ENCODE assay signal across 8 mouse cellular contexts in genomic region chr9:108278697-108279450, GRCm38 (mm10). TPM values are rescaled to one million over a fixed set of nuclear protein-coding genes. Genes with fewer than 3 reads are reported as not detected.
A peak's percentile ranks its signal among the peaks of the same experiment; 100 is the strongest.
DNase-seq lines count a peak whose midpoint lies in the region; ATAC-seq and TF ChIP-seq lines count a peak whose summit lies in the region.

No protein-coding gene starts in this region.

- H3K4me2 ChIP-seq in forebrain, postnatal 0 days (ENCODE audit: low read depth): no peak overlapping the region
- no peak overlapping the region for H3K4me2 ChIP-seq in forebrain, embryonic 15.5 days (replicated peaks)

- peak; percentile 52 for TF ChIP-seq CTCF in forebrain, postnatal 0 days (IDR thresholded peaks at IDR 0.05; ENCODE audit: low read depth)
- TF ChIP-seq CTCF in thymus, adult 2 months (IDR thresholded peaks at IDR 0.05; ENCODE audit: borderline replicate concordance, control insufficient read depth, extremely low read depth, insufficient read depth, low read length, poor library complexity): no peak

- no peaks in the 10 kb centered on the region for H3K9me3 ChIP-seq in forebrain, postnatal 0 days (ENCODE audit: low read length)
- H3K9me3 ChIP-seq in forebrain, embryonic 15.5 days: no peaks in the 10 kb centered on the region

- no peak overlapping the region for H3K9ac ChIP-seq in forebrain, postnatal 0 days
- H3K9ac ChIP-seq in forebrain, embryonic 15.5 days (replicated peaks): no peak overlapping the region

- no peak for DNase-seq in forebrain, postnatal 0 days
- DNase-seq in thymus, adult 2 months: peak; percentile 48
- DNase-seq in thymus, adult 18-20 months: no peak
- DNase-seq in gastrocnemius, postnatal 14 days: peak; percentile 31
- DNase-seq in naive thymus-derived CD4-positive, alpha-beta T cell, adult 2 months (ENCODE audit: low read depth): peak; percentile 70
- no peak for DNase-seq in layer of hippocampus, postnatal 25 days (ENCODE audit: extremely low spot score in 1 of 2, low spot score in 1 of 2)
- no peak for DNase-seq in layer of hippocampus, postnatal 10 days (ENCODE audit: low spot score in 2 of 2)

- TF ChIP-seq POLR2A in thymus, adult 2 months (IDR thresholded peaks at IDR 0.05; ENCODE audit: control insufficient read depth, extremely low read depth, insufficient read depth, low read length, poor library complexity): no peak

- H3K27me3 ChIP-seq in forebrain, postnatal 0 days (ENCODE audit: insufficient read depth, low read length): no peaks in the 10 kb centered on the region
- H3K27me3 ChIP-seq in forebrain, embryonic 15.5 days: no peaks in the 10 kb centered on the region
- H3K27me3 ChIP-seq in thymus, adult 2 months (ENCODE audit: control insufficient read depth, insufficient read depth, low read length): no peaks in the 10 kb centered on the region

- no peaks in the 10 kb centered on the region for H3K36me3 ChIP-seq in forebrain, postnatal 0 days (ENCODE audit: insufficient read depth)
- no peaks in the 10 kb centered on the region for H3K36me3 ChIP-seq in forebrain, embryonic 15.5 days
- H3K36me3 ChIP-seq in thymus, adult 2 months (ENCODE audit: control insufficient read depth, insufficient read depth, low read length): no peaks in the 10 kb centered on the region

- no peak overlapping the region for H3K27ac ChIP-seq in forebrain, postnatal 0 days (ENCODE audit: low read depth, low read length)
- no peak overlapping the region for H3K27ac ChIP-seq in forebrain, embryonic 15.5 days (replicated peaks)
- no peak overlapping the region for H3K27ac ChIP-seq in thymus, adult 2 months (ENCODE audit: control insufficient read depth, insufficient read depth, low read length)

- ATAC-seq in forebrain, postnatal 0 days: no peak
- ATAC-seq in forebrain, embryonic 15.5 days (replicated peaks): no peak

- 69% methylated on average over 10 of the region's 10 CpGs for WGBS in forebrain, postnatal 0 days
- 69% methylated on average over 10 of the region's 10 CpGs for WGBS in forebrain, embryonic 15.5 days
- WGBS in thymus, adult 2 months: 79% methylated on average over 10 of the region's 10 CpGs

- H3K4me3 ChIP-seq in forebrain, postnatal 0 days (ENCODE audit: low read depth, low read length): no peak overlapping the region
- no peak overlapping the region for H3K4me3 ChIP-seq in forebrain, embryonic 15.5 days
- no peak overlapping the region for H3K4me3 ChIP-seq in thymus, adult 2 months (ENCODE audit: control insufficient read depth, insufficient read depth, low read length)

- intact Hi-C loops in gastrocnemius, postnatal 14 days (cut with DNase I; ENCODE audit: low total_unique reads): no loop called here

- no peaks in the 10 kb centered on the region for H3K4me1 ChIP-seq in forebrain, postnatal 0 days (ENCODE audit: insufficient read depth)
- H3K4me1 ChIP-seq in forebrain, embryonic 15.5 days: no peaks in the 10 kb centered on the region
- no peaks in the 10 kb centered on the region for H3K4me1 ChIP-seq in thymus, adult 2 months (replicated peaks; ENCODE audit: control insufficient read depth, insufficient read depth, low read length)

RNA-seq across cellular contexts. Expression of gene Nicn1, which starts 11.4 kb away (rescaled TPM):
- total RNA-seq in forebrain, postnatal 0 days (2014; rRNA removed): 66.6 and 67.7 TPM in 2 replicates
- 115 and 134 TPM in 2 replicates for polyA plus RNA-seq in forebrain, postnatal 0 days (2015; fragmentation: Nextera tagmentation; extraction: Ambion mirVana)
- polyA plus RNA-seq in forebrain, embryonic 15.5 days (2015; fragmentation: Nextera tagmentation; extraction: Ambion mirVana): 120 and 133 TPM in 2 replicates
- polyA plus RNA-seq in thymus, adult 2 months (2012; rRNA removed): 9.0 and 9.2 TPM in 2 replicates
- 1 to 10 TPM; 9.3 to 9.8 TPM for total RNA-seq in gastrocnemius, postnatal 14 days (2021)
- total RNA-seq in layer of hippocampus, postnatal 25 days (2021): 100 to 1,000 TPM in 1 of 2 experiments, 10 to 100 TPM in 1; 93.0 to 121 TPM
- total RNA-seq in layer of hippocampus, postnatal 10 days (2021): 10 to 100 TPM; 86.6 to 92.6 TPM

RNA-seq across cellular contexts. Expression of gene Dag1, which starts 15.1 kb away (rescaled TPM):
- total RNA-seq in forebrain, postnatal 0 days (2014; rRNA removed): 86.9 and 114 TPM in 2 replicates
- polyA plus RNA-seq in forebrain, postnatal 0 days (2015; fragmentation: Nextera tagmentation; extraction: Ambion mirVana): 64.3 and 77.4 TPM in 2 replicates
- polyA plus RNA-seq in forebrain, embryonic 15.5 days (2015; fragmentation: Nextera tagmentation; extraction: Ambion mirVana): 53.5 and 53.6 TPM in 2 replicates
- 25.4 and 27.0 TPM in 2 replicates for polyA plus RNA-seq in thymus, adult 2 months (2012; rRNA removed)
- total RNA-seq in gastrocnemius, postnatal 14 days (2021): 100 to 1,000 TPM; 232 to 238 TPM
- 10 to 100 TPM; 90.4 to 95.2 TPM for total RNA-seq in layer of hippocampus, postnatal 25 days (2021)
- 100 to 1,000 TPM; 132 to 136 TPM for total RNA-seq in layer of hippocampus, postnatal 10 days (2021)

RNA-seq across cellular contexts. Expression of gene Amt, which starts 17.8 kb away (rescaled TPM):
- total RNA-seq in forebrain, postnatal 0 days (2014; rRNA removed): 25.9 and 32.6 TPM in 2 replicates
- polyA plus RNA-seq in forebrain, postnatal 0 days (2015; fragmentation: Nextera tagmentation; extraction: Ambion mirVana): 14.6 and 20.1 TPM in 2 replicates
- 23.8 and 24.5 TPM in 2 replicates for polyA plus RNA-seq in forebrain, embryonic 15.5 days (2015; fragmentation: Nextera tagmentation; extraction: Ambion mirVana)
- polyA plus RNA-seq in thymus, adult 2 months (2012; rRNA removed): 3.2 and 4.4 TPM in 2 replicates
- total RNA-seq in gastrocnemius, postnatal 14 days (2021): 1 to 10 TPM in 1 of 2 experiments, under 1 TPM in 1; 0.76 to 1.3 TPM
- total RNA-seq in layer of hippocampus, postnatal 25 days (2021): 10 to 100 TPM; 28.5 to 31.6 TPM
- total RNA-seq in layer of hippocampus, postnatal 10 days (2021): 10 to 100 TPM; 24.6 to 26.5 TPM

RNA-seq across cellular contexts. Expression of gene Rhoa, which starts 27.1 kb away (rescaled TPM):
- 119 and 126 TPM in 2 replicates for total RNA-seq in forebrain, postnatal 0 days (2014; rRNA removed)
- polyA plus RNA-seq in forebrain, postnatal 0 days (2015; fragmentation: Nextera tagmentation; extraction: Ambion mirVana): 238 and 271 TPM in 2 replicates
- polyA plus RNA-seq in forebrain, embryonic 15.5 days (2015; fragmentation: Nextera tagmentation; extraction: Ambion mirVana): 296 and 306 TPM in 2 replicates
- polyA plus RNA-seq in thymus, adult 2 months (2012; rRNA removed): 148 and 178 TPM in 2 replicates
- 100 to 1,000 TPM; 159 to 177 TPM for total RNA-seq in gastrocnemius, postnatal 14 days (2021)
- 100 to 1,000 TPM; 167 to 187 TPM for total RNA-seq in layer of hippocampus, postnatal 25 days (2021)
- total RNA-seq in layer of hippocampus, postnatal 10 days (2021): 100 to 1,000 TPM; 212 to 222 TPM

RNA-seq across cellular contexts. Expression of gene Tcta, which starts 27.1 kb away (rescaled TPM):
- 47.7 and 50.0 TPM in 2 replicates for total RNA-seq in forebrain, postnatal 0 days (2014; rRNA removed)
- 59.2 and 66.2 TPM in 2 replicates for polyA plus RNA-seq in forebrain, postnatal 0 days (2015; fragmentation: Nextera tagmentation; extraction: Ambion mirVana)
- polyA plus RNA-seq in forebrain, embryonic 15.5 days (2015; fragmentation: Nextera tagmentation; extraction: Ambion mirVana): 35.2 and 36.6 TPM in 2 replicates
- polyA plus RNA-seq in thymus, adult 2 months (2012; rRNA removed): 31.1 and 43.4 TPM in 2 replicates
- total RNA-seq in gastrocnemius, postnatal 14 days (2021): 10 to 100 TPM; 24.7 to 26.9 TPM
- 10 to 100 TPM; 36.0 to 37.9 TPM for total RNA-seq in layer of hippocampus, postnatal 25 days (2021)
- 10 to 100 TPM; 44.8 to 46.9 TPM for total RNA-seq in layer of hippocampus, postnatal 10 days (2021)

Comparison
In these comparisons a context has a peak if more than half of its experiments do, and no peak if none do; other contexts are left out.
1. DNase-seq: peak in thymus, adult 2 months (single experiment), gastrocnemius, postnatal 14 days (single experiment) and naive thymus-derived CD4-positive, alpha-beta T cell, adult 2 months (single experiment); none in forebrain, postnatal 0 days (single experiment), thymus, adult 18-20 months (0 of 2), layer of hippocampus, postnatal 25 days (0 of 2) and layer of hippocampus, postnatal 10 days (0 of 2).
2. RNA of gene Amt, which starts 17.8 kb away (total RNA-seq): 25.9 to 32.6 TPM in forebrain, postnatal 0 days, 28.5 to 31.6 TPM in layer of hippocampus, postnatal 25 days and 24.6 to 26.5 TPM in layer of hippocampus, postnatal 10 days; 0.76 to 1.3 TPM in gastrocnemius, postnatal 14 days; every median in the first group is over 10 times any median in the second.